Mouse (Mus musculus): ENCODE results near the gene Hist1h2bg. TPM values are rescaled to one million over a fixed set of nuclear protein-coding genes. Genes with fewer than 3 reads are reported as not detected.

Hist1h2bg gene
- total RNA-seq (2021), result 100 to 1,000 TPM; 395 to 462 TPM
- long read RNA-seq, experiment 1, partial matches to known transcripts, result 0 of 1 reads
- long read RNA-seq, experiment 1, other reads (novel, unspliced or antisense), result 1 of 1 reads
- long read RNA-seq, experiment 2, partial matches to known transcripts, result 0 of 1 reads
- long read RNA-seq, experiment 2, other reads (novel, unspliced or antisense), result 0 of 1 reads

DNA sequence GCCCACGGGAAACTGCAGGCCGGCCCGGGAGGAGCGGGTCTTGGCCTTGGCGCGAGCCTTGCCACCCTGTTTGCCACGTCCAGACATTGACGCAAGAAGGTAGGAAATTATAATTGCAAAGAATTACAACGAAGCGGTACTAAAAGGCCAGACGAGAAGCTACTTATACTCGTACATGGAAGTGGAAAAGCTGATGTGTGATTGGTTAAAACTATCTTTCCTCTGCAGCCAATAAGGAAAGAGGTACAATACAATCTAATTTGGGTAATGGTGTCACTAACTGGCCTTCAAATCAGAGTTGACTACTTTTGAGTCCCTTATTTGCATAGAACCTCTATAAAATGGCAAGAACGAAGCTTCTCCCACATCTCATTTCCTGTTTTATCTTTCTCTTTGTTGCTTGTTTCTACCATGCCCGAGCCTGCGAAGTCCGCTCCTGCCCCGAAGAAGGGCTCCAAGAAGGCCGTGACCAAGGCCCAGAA, at the start of gene Hist1h2bg, which contains the start of gene Hist1h2ae:
Hist1h2bg (plus strand) TSS at position 375 of the 482 bp plus-strand sequence.
Hist1h2ae (minus strand) TSS at position 199 of the 482 bp plus-strand sequence.
- DNase-seq, result peak; percentile 69

DNA sequence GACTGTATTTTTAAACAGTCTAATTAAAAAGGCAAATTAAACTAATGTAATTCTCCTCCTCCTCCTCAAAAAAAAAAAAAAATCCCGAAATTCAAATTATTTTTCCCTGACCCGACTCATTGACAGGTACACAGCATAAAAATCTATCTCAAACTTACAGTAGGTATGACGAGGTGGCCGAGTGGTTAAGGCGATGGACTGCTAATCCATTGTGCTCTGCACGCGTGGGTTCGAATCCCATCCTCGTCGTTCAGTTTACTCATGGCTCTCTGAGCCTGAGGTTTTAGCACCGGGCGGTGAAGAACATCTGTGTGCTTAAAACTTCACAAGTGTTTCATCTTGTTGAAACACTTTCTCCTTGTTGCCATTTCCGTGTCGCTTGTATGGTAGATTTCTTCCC, 49.5 kb upstream of the Hist1h2bg start:
- DNase-seq, result peak; percentile 86

DNA sequence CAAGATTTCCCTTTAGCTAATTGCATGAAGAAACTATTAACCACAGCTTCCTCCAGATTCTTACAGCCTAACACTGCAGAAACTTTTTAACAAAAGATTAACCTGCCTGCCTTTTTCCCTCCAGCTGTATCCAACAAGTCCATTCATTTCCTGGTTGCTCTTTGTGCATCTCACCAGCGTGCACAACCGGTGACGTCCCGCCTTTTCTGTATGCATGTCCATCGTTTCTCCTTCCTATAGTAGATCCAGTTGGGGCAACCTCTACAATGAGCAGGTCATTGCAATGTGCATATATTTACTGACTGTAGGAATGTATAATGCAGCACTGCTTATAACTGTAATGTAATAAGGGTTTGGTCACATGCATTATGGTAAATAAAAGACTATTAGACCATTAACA, 47.2 kb upstream of the Hist1h2bg start:
- no peak for DNase-seq

DNA sequence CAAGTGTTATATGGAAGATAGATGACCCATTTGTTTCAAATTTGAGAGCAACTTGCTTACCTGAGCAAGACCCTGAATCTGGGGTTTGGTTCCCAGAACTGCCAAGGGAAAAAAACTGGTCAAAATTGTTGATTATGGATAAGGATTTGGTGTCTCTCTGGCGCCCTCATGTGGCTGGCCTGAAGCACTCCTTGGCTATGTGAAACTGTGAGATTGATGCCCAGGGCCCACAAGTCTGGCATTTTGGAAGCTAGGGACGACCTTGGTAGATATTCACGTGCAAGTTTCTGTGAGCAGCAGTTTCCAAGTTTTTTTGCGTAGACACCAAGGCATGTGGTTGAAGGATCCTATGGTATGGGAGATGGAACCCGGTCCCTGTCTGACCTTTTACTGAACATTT, 46.5 kb upstream of the Hist1h2bg start:
- DNase-seq, result peak; percentile 84

DNA sequence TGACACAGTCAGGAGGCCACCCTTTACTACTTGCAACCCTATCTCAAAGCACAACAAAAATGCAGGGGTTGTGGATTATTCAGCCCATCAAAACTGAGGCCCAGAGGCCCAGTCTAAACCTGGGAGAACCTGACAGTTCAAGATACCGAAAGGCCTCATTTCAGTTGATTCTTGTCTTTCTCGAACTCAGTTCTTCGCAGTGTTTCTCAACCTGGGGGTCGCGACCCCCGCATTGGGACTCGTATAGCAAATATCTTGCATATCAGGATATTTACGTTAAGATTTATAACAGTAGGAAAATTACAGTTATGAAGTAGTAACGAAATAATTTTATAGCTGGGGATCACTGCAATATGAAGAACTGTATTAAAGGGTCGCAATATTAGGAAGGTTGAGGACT, 45.3 kb upstream of the Hist1h2bg start:
- no peak for DNase-seq

DNA sequence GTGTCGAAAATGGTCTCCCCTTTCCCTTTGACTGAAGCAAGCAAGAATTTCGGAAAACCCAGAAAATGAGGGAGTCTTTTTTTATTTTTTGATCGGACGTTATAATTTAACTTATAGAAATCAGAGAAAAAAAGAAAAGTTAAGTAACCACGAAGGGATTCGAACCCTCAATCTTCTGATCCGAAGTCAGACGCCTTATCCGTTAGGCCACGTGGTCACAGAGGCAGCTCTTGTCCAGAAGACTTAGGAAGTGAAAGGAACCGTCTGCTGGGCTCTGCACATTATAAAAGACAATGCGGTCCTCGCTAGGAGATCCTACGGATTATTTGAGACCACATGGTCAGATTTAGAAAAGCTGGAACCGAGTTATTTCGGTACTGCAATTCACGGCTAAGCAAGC, 44.9 kb upstream of the Hist1h2bg start:
- DNase-seq, result peak; percentile 96

DNA sequence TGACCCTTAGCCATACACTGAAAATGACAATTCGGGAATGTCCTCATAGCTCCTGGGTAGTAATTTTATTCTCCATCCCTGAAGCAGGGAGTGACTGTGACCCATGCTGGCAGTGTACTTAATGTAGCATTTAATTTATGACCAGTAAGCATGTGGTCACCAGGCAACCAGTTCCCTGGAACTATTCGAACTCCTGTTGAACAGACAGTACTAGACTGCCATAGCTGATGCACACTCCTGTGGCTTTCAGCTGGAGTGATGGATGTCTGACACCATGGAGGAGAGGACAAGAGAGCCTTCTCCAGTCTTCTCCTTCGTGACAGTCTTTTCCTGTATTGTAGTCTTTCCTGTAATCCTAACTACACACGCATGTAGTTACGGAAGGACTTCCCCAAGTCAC, 42.2 kb upstream of the Hist1h2bg start:
- no peak for DNase-seq

DNA sequence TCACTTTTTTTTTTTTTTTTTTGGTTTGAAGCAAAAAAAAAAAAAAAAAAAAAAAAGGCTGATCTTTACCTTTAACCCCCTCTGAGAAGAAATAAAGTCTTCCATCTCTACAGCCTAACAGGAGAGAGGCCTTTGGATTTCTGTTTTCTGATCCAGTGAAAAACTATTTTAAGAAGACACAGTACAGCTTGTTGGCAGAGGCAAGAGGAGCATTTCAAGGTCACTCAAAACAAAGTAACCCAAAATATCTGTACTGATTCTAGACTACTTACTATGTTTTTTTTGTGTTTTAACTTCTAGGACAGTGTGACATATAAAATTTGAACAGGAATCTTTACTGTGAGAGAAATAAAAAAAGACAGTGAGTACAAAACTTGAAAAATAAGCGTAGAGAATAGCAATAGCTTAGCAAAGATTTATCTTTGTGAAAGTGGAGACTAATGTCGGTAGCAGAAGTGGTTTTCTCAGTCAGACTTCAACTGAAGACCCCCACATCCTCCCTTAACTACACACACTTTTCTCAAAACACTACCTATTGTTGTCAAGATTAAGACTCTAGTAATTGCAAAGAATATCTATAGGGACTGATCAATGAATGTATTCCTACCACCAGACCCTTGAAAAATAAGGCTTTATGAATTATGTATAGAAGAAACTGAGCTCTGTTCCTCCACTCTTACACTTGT, 41.6 kb upstream of the Hist1h2bg start:
- no peak for DNase-seq

DNA sequence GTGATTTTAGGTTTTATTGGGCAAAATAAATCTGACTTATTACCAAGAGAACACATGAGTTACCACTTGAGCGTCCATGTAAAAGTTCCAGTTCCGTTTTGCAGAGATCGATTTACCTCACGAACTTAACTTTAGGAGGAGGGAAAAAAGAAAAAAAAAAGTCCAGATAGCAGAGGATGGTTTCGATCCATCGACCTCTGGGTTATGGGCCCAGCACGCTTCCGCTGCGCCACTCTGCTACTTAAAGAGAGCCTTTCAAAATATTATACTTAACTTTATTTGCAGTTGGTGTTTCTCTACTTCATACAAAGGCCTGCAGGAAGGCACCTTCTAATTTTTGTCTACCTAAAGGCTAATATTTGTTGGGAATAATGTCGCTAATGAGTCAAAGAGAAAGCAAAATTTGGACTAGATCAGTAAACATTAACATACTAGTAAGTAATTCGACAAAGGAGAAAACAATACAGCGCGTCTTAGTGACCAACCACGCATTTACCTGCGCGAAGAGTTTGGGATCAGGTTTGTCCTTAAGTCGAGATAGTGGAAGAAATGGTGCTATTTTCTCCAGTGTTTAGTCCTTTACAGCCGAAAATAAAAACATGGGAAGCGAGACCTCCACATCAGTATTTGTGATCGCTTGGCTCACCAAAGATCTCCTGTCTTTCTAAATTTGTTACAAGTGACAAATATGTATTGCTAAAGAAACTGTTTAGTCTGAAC, 40.9 kb upstream of the Hist1h2bg start:
- DNase-seq, result peak; percentile 74

DNA sequence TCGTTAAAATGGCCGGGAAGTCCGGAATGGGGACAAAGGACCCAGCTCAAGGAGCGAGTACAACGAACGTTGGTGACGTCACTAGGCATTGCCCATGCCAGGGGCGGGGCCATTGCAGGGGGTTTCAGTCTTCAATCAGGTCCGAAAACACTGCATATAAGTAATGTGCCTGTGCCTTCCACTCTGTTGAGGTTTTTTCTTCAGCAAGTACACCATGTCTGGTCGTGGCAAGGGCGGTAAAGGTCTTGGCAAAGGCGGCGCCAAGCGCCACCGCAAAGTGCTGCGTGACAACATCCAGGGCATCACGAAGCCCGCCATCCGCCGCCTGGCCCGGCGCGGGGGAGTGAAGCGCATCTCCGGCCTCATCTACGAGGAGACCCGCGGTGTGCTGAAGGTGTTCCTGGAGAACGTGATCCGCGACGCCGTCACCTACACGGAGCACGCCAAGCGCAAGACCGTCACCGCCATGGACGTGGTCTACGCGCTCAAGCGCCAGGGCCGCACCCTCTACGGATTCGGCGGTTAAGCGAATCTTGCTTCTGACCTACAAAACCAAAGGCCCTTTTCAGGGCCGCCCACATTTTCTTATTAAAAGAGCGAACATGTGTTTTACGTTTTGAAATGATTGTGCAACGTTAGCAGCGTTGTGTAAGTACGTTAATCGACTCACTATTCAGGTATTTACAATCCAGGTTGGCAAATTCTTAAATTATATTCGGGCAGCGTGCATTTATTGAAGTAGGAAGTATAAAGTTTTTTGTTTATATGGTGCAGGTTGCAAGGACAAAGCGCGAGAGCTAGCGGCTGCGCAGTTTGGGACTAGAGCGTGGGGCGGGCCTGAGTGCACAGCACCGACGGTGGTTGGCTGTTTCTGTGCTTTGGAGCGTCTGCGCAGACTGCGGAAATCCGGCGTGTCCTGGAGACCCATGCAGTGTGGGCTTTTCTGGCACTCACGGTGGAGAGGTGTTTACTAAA, 40.0 kb upstream of the Hist1h2bg start, which contains the start of gene Hist1h4h:
Hist1h4h (plus strand) TSS at position 150 of the 975 bp plus-strand sequence.
- DNase-seq, result peak; percentile 97

DNA sequence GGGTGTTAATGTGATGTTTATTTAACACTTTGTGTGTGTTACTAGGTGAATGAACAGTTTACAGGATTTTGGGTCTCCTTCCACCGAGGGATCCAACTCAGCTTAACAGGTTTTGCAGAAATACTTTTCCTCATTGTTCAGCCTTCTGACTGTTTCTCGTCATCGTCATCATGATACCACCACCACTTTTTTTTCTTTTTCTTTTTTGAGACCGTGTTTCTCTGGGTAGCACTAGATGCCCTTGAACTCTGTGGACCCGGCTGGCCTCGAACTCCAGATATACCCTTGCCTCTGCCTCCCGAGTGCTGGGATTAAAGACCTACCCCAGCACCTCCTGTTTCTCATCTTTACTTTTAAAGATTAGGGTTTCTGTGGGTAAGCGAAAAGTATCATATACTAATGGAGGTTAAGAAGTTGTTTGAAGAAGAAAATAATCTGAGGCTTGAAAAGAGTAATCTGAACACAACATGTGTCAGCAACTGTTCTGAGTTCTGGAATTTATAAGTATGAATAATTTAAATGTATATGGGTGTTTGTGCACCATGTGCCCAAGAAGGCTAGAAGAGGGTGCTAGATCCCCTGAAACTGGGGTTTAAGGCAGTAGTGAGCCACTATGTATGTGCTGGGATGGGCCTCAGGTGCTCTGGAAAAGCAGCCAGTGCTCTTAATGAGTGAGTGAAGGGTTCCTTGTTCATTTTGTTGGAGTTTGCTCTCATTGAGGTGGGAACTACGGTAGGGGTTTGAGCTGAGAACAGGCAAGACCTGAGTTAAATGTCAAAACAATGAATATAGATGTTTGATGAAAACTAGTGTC, 38.7 kb upstream of the Hist1h2bg start:
- no peak for DNase-seq

DNA sequence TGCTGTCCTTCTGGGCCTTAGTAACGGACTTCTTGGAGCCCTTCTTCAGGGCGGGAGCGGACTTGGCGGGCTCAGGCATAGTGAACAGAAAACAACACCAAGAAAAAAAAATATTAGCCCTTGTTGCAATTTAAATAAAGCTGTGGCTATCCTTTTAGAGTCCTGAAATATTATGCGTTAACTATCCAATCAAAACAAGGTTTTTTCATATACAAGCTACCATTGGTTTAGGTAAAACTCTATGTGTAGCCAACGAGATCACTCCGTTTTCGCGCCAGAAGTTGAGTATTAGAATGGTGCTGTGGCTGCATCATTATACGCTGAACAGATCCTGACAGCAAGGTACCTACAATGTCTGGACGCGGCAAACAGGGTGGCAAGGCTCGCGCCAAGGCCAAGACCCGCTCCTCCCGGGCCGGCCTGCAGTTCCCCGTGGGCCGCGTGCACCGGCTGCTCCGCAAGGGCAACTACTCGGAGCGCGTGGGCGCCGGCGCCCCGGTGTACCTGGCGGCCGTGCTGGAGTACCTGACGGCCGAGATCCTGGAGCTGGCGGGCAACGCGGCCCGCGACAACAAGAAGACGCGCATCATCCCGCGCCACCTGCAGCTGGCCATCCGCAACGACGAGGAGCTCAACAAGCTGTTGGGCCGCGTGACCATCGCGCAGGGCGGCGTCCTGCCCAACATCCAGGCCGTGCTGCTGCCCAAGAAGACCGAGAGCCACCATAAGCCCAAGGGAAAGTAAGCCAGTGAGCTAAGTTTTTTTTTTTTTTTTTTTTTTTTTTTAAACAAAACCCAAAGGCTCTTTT, 37.4 kb upstream of the Hist1h2bg start, which contains the start of gene Hist1h2af:
Hist1h2af (plus strand) TSS at position 347 of the 808 bp plus-strand sequence.
- DNase-seq, result peak; percentile 73

DNA sequence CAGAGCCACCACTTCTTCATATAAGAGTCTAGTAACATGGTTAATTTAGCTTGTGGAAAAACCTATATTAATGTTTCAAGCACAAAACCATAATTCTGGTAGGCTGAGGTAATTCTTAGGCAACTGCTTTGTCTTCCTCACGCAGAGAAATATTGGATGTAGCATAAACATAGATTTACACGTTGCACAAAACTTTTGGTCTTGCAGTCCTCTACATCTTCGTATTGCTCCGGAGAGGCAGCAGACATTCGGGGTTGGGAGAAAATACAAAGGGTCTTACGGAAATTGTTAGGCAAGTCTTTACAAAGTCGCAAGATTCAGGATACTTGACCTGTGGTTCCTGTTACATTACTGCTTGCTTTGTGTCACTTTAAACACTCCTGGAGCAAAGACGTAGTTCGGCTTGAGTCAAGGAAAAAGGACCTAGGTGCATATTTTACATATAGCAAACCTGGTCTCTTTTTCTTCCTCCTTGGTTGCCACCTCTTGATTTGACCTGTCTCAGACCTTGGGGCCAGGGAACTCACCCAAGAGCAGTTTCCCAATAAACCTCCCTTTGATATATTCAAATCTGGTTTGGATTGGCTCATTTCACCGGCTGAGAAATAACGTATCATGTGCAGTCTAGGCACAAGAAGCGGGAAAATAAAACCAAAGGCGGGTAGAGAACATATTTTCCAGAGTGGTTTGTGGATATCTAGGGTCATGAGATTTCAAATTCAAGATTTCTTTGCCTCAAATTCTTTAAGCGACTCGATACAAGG, 36.6 kb upstream of the Hist1h2bg start:
- peak; percentile 47 for DNase-seq

DNA sequence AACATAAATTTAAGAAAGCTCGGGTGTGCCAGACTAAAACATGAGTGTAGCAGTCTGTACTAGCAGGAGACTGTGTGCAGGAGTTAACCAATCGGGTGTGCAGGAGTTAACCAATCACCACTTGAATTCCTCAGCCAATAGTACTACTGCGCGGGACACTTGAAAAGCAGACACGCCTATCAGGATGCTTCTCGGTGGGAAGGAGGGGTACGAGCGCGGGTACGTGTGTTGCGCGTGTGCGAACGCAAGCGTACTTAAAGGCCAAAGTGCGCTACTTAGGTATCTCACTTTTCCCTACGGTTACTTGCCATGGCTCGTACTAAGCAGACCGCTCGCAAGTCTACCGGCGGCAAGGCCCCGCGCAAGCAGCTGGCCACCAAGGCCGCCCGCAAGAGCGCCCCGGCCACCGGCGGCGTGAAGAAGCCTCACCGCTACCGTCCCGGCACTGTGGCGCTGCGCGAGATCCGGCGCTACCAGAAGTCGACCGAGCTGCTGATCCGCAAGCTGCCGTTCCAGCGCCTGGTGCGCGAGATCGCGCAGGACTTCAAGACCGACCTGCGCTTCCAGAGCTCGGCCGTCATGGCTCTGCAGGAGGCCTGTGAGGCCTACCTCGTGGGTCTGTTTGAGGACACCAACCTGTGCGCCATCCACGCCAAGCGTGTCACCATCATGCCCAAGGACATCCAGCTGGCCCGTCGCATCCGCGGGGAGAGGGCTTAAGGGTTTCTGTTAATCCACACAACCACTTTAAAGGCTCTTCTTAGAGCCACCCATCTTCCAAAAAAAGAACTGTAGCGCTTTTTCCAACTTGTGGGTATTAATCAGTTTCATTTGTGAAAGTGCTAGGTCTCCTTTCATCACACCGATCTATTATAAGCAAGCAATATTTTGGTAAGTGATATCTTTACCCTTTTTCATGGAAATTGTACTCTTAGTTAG, 35.8 kb upstream of the Hist1h2bg start, which contains the start of gene Hist1h3g:
Hist1h3g (plus strand) TSS at position 286 of the 939 bp plus-strand sequence.
- DNase-seq, result peak; percentile 90

DNA sequence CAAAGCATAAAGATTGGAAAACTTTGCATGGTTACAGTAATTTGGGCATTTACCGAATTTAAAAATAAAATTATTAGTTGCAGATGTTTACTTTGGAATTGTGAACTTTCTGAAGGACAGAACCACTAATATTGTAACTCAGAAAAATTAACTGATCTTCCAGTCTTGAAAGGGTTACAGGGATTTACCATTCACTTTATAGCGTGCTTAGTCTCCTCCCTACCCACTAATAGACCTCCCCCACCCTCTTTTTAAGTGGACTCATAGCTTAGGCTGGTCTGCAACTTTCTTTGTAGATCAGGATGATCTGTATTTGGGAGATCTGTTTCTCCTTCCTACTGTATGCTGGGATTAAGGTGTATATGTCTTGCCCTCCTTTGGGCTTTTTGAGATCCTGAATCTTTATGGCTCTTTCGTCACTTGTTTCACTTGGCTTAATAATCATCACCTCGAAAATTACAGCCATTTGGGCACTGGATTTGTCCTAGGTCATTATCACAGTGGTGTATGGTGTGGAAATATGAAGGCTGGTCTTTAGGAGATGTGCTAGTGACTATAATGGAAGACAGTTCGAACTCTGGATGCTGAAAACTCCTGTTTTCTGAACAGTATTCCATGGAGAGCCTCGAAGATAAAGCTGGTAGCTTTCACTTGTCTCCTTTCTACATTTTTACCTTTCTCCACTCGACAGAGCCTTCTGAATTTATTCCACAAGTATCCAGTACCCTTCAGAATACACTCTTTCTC, 34.9 kb upstream of the Hist1h2bg start:
- no peak for DNase-seq

DNA sequence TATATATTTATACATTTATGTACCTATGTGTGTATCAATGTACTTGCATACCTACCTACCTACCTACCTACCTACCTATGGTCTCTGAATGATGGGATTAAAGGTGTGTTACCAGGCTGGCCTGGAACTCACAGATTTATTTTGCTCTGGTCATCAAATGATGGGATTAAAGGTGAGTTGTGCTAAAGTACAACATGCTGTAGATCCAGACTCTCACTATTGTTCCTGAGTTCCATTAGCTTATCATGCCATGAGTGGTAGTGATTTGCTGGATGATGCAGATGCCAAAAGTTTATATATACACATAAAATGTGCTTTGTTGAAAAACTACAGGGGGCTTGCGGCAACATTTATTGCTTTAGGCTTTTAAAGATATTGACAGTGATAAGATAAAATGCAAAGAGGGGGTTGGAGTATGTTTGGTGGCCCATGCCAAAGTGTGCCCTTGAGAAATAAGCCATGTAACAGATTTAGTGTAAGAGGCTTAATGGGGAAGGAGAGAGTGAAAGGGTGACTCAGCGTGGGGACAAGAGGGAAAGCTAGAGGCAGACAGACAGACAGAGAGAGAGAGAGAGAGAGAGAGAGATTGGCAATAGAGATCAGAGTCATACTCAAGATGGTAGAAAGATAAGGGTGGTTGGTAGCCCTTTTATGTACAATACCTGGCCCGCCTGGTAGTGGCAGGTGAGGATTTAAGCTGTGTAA, 34.0 kb upstream of the Hist1h2bg start:
- no peak for DNase-seq
